Mouse (Mus musculus) kidney, adult 18-20 months (tissue): ENCODE data around the gene Ttc28.

ENCODE experiments used
- DNase-seq: peaks from one replicate; pipeline ENCODE4 v3.0.0; 2021

The Ttc28 gene

DNA sequence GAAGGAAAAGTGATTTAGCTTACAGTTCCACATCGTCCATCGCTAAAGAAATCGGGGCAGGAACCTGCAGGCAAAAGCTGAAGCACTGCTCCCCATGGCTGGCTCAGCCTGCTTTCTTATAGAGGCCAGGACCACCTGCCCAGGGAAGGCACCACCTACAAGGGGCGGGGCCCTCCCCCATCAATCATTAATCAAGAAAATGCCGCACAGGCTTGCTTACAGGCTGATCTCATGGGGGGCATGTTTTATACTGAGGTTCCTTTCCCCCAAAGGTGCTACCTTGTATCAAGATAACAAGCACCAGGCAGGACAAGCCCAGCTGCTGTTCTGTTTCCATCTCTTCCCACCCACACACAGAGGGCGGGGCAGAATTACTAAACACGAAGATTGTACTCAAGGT, 419.1 kb downstream of the Ttc28 start:
- DNase-seq = no peak

DNA sequence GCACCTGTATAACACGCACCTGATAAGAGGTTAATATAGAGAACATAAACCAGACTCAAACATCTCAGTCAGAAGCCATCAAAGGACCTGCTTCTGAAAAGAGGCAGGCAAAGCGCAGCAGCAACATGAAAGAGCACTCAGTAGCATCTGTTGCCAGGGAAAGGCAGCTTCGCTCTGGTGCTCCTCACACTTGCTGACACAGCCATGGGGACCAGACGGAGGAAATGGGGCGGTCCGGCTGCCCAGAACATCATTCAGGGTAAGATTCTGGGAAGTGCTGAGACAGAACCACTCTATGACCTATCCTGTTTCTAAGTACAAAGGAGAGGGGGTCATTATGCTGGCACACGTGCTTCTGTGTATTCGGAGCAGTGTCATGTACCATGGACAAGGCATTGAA, 421.2 kb downstream of the Ttc28 start:
- no peak for DNase-seq

DNA sequence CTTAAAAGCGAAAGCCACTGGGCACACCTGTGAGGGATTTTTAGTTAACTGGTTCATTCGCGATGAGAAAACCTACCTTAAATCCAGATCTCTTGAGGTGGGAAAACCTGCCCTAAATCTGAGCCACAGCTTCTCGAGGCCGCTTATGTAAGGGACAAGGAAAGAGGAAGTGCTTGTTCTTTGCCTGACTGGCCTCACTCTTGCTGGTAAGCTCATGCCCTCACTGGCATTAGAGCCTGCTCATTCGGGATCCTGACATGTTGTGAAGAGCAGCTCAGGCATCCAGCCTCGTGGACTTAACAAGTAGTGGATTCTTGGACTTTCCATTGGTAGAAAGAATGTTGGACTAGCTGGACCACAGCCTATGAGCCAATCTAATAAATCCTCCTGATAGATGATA, 422.1 kb downstream of the Ttc28 start:
- no peak for DNase-seq

DNA sequence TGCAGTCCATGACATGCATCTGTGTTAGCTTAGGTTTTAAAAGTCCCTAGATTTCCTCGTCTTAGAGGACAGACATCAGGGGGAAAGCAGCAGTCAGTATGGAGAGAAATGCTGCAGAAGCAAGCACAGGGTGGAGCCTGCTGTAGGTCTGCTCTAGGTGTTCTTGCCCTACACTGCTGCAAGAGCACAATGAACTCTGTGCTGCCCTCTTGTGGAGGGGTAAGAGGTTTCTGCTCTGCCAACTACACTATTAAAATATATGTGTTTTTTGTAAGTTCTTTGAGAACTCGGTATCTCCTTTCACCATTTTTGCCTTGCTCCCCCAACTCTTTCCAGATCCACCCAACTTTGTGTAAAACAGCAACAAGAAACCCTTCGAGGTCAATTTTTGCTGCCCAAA, 425.1 kb downstream of the Ttc28 start:
- no peak for DNase-seq

DNA sequence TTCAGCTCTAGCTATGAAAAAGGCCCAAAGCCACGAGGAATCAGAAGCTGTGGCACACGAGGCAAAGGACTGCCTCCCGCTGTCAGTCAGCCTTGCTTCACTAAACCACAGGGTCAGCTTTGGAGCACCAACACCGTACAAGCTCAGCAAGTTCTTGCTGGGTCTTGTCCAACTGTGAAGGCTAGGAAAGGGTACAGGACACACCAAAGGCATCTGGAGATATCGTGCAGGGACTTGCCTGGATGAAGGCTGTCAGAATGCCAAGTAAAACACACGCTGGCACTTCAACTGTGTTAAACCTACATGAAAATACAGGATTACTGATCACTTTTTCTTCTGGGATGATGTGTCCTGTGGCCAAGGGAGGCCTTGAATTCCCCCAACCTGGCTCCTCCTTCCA, 430.6 kb downstream of the Ttc28 start:
- peak; percentile 49 for DNase-seq

DNA sequence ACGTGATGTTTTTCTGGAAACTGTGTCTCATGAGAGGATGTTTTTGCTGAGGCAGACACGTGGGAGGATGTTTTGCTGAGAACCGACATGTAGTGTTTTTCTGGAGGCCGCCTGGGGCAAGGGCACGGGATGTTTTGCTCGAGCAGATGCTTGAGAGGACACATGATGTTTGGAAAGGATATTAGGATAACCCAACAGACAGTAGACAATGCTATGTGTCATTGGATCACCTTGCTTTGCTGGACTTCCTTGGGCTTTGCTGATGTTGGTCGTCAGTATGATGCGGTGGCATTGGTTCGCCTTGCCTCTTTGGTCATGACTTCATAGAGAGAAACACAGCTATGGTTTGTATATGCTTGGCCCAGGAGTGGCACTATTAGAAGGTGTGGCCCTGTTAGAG, 434.2 kb downstream of the Ttc28 start:
- DNase-seq = no peak

DNA sequence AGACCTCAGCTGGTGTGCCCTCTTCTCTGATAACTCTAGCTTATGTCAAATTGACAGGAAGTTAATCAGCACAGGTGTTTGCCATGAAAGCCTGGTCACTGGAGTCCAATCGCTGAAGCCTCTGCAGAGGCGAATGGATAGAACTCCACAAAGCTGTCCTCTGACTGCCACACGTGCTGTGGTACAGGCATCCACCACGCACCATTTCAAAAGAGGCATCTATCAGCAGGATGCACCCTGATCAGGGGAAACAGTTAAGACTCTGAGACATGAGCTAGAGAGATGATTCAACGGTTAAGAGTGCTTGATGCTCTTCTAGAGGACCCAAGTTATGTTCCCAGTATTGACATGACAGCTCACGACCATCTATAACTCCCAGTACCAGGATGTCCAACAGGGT, 435.5 kb downstream of the Ttc28 start:
- no peak for DNase-seq

DNA sequence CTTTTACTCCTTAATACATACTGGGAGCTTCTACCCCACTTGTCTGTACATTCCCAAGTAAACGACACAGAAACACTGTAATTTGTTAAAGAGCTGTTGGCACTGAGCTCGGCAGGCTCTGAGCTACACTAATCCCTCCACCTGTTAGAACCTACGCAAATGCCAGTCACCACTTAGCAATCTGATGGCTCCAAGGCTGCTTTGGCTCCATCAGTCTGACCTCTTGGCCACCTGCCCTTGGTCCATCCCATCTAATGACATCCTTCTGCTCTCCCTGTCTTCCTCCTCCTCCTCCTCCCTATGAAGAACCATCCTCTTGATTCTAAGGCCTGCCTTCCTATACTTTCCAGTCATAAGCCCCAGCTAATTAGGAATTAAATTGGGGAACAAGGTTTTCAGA, 437.9 kb downstream of the Ttc28 start:
- no peak for DNase-seq

DNA sequence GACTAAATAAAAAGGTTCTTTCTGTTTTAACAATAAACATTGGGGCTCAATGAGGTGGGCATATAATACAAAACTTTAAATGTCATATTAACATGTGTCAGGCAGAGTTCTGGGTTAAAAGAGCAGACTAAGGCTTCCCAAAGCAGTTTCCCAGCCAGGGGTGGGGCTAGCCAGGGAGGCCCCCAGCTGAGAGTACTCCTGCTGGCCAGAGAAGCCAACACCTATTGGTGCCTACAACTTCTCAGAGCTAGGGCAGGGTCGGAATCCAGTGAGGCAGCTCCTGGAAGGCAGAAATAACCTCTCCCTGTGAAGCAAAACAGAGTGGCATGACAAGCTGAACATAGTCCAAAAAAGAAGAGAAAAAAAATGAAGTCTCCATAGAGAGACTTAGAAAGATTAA, 439.3 kb downstream of the Ttc28 start:
- no peak for DNase-seq

DNA sequence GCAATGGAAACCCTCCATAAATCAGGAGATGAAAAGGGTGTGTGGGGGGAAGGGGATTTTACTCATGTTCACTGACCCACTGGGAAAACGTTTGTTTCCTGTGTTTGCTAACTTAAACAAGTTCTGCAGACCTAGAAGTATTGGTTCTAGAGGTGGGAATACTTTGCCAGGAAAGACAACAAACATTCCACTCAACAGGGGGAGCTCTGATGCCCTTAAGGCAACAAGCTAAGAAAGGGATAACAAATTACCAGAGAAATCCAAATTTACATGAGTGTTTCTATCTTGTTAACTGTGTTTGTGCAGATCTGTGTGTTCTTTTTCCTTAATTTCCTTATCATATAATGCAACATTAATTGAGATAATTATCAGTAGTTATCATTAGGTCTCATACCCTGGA, 446.2 kb downstream of the Ttc28 start:
- no peak for DNase-seq

DNA sequence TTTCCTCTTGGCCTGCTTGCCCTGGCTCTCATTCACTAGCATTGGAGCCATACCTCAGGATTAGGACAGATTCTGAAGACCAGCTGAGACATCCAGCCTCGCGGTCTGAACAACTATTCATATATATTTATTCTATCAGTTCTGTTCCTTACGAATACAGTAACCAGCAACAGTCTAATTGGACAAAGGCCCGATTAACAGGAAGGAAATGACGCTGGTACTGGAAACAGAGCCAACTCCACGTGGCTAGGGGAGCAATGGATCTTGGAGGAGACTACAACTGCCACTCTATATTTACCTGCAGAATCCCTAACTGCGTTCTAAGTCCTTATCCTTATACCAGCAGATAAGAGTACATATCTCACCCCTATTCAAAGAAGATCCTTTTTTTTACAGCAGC, 447.8 kb downstream of the Ttc28 start:
- no peak for DNase-seq

DNA sequence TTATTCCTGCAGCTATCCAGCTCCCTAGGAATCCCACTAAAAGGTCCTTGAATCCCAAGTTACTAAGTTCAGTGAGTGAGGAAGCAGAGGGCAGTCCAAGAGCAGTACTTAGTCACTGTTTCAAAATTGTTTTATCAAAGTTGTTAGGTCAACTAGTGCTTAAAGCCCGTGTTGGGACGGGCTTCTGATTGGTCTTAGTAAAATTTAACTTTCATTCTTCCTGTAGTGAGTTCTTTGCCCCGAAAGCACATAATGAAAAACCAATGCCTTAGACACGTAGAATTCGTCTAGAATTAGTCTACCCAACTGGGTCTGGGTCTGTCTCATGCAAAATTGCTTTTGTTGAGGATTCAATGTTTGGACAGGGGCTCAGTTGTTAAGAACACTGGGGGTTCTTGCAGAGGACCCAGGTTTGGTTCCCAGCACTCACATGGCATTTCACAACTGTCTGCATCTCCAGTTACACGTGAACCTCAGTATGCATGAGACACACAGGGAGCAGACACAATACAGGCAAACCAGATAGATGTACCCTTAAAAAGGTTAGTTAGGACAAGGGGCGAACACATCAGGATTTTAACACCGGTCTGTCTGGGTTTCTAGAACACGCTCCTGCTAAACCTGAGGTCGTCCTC, 450.3 kb downstream of the Ttc28 start:
- DNase-seq = no peak

DNA sequence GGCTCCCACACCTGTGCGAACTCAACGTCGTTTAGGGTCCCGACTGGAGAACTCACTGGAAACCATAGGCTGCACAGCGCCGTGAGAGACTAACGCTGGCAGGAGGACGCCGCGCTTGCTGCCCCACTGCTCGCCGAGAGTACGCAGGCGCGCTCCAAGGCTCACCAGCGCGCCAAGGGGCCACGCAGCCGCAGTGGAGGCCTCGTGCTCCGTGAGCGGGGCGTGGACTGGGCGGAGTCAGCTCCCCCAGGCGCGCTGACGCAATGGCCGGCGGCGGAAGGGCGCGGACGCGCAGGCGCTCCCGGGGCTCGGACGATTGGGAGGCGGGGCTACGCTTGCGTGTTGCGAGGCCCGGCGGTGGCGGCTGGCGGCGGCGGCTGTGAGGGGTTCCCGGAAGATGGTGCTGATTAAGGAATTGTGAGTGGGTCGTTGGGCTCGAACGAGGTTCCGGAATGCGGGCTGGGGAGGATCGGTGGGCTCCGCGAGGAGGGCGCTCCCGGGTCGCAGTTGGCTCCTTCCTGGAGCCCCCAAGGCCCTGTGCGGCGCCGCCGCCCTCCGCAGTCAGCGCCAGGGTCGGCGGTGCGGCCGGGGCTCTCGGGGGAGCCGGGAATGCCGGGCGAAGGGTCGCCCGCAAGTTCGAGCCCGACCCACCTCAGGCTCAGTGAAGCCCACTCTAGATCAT, 451.0 kb downstream of the Ttc28 start, which contains the start of gene Pitpnb:
Pitpnb (plus strand) TSS at position 347 of the 682 bp plus-strand sequence.
- peak; percentile 99 for DNase-seq

DNA sequence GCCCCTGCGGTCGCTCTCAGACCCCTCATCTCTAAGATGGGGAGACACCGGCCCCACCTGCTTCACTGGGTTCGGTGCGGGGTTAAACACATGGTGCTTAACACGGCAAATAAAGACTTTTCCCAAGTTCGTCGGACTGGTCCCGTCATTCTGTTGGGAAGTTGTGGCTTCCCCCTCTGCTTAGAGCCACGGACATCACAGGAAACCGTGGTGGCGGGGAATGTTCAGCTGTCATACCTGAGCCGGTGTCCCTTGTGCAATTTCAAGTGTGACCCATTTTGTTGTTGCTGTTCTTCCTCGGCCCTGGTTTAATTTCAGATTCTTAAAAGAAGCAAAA, 451.5 kb downstream of the Ttc28 start:
- DNase-seq = no peak

DNA sequence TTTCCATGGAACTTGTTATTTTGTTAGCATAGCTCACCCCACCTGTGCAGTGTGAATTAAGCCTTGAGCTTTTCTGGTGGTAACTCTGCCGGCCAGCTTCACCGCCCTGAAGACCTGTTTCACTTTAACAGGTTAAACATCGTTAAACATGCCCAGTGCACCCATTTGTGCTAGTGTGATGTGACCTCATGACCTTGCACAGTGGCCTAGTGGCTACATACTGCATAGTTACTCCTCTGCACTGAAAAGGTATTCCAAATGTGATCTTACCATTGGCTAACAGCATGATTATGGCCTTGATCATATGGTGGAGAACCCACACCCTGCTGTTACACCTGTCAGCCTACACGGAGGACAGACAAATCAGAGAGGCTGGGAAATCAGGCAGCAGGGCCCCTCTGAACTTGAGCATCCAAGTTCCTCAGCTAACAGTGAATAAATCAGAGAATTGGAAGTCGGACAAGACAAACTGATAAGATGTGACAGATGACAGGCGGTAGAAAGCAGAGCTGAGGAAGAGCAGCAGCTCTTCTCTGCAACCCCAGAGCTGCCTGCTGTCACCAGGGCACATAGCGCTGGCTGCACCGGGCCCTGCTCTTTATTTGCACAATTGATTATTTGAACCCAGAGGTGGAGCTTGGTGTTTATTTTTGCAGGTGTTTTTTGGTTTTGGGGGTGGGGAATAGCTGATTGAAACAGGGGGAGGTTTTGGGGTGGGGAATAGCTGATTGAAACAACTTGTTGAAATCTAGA, 456.5 kb downstream of the Ttc28 start:
- DNase-seq = no peak
